Mouse (Mus musculus) CD4-positive naive resting alpha-beta T cell, adult 57 days (primary cell): ENCODE results near the gene Cry1. TPM values are rescaled to one million over a fixed set of nuclear protein-coding genes. Genes with fewer than 3 reads are reported as not detected.

Source experiments
- total RNA-seq: library from RNA; stranded (reverse); gene quantifications from one replicate; pipeline ENCODE4 v1.2.4, GENCODE M21; 2023

Gene Cry1
- total RNA-seq = 35.3 TPM

DNA sequence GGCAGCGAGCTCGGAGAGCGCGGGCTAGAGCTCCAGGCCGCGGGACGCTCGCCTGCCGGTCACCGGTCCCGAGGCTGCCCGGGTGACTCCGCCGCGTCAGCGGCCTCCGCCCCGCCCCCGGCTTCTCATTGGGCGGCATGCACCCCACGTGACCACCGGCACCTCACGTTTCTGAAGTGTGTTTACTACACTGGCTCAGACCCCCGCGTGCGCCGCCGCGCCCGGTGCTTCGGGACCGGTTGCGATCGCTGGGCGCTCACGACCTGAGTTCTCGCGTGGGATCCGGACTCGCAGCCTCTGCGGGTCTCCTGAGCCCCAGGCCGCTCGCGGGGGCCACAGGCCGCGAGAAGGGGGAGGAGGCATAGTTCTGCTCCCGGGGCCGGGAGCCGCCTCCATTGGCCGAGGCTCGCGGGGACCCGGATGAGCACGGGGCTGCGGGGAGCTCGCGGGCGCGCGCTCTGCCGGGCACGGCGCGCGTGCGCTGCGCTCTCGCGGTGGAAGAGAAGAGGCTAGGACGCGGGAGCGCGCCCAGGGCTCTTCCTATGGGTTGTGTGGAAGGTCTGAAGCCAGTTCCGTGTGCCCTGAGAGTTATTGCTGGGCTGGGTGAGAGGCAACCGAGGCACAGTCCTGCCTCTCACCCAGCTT is at the start of gene Cry1:
TSS of gene Cry1 (minus strand) at position 101 of the 645 bp plus-strand sequence.

DNA sequence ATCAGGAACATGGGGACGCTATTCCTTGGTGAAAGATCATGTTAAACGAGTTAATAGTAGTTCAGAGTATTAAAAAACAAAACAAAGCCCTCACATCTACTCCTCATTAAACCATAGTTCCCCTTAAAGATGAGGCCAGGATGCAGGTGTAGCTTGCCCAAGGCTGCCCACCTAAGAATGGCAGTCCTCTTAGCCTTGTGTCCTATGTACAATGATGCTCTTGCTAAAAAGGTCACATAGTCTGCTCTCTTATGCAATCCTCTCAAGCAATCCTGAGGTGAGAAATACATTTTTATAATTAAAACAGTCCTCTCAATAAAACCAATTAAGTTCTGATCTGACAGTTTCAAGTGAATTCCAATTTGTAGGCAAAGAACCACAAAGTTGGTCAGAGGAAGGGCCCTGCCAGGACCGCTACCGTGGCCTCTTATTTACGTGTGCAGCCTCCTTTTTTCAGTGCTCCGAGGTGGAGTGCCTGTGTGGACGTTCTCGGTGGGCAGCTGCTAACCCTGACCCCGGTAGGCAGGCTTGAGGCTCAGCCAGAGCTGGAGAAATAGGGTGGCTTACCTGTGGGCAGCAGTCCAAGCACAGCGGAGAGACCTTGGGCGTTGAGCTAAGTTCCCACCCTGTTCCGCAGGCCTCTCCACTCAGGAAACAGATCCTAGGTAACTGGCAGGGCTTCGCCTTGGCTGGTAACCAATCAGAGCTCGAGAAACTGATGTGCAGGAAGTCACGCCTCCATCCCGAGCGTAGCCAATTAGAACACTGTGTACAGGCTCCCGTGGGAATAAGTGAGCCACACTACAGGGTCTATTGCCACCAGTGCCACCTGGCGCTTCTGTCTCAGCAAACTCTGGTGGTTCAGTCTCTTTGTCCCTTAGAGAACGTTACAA is 57.2 kb downstream of the Cry1 start, which contains the start of gene Mterf2:
TSS of gene Mterf2 (minus strand) at position 633 of the 893 bp plus-strand sequence.

DNA sequence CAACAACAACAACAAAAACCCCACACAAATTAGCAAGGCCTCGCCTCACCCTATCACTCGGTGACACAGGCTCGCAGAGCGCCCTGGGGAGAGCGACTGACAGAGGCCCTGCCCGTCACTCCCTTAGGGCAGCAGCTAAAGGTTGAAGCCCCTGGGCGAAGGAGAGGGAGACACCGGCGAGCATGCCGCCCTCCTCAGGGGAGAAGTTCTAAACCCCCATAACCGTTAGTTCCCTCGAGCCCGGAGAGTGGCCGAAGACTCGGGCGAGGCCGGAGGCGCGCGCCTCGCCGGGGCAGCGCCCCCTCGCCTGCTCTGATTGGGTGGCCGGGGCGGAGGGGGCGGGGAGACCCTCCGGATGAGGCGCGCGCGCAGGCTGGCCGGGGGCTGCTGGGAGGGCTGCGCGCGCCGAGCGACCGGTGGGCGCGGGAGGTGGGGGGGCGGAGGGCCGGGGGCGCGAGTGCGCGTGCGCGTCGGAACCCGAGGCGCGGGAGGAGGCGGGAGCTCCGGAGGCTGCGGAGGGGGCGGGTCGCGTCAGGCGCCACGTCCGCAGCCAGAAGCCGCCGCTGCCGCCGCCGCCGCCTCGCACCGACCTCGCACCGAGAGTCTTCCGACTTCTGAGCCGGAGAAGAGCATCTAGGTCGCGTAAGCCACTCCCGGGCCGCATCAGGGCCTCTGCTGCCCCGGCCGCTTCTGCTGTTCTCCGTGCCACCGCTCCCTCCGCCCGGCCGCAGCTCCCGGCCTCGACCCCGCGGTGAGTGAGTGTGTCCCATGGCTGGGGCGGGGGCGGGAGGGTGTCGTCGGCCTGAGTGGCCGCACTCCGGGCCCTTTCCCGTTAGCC is 82.4 kb downstream of the Cry1 start, which contains the start of the genes Fhl4 and Tmem263:
TSS of gene Fhl4 (minus strand) at position 249 of the 838 bp plus-strand sequence.
TSS of gene Tmem263 (plus strand) at position 381 of the 838 bp plus-strand sequence.

Other genes with a start within 250 kb of the Cry1 start
- 0.21 TPM for gene Fhl4, start 82.6 kb downstream of the Cry1 start, total RNA-seq
- gene Tmem263, start 82.4 kb downstream of the Cry1 start, total RNA-seq = 9.1 TPM
- 7.7 TPM for gene Mterf2, start 57.0 kb downstream of the Cry1 start, total RNA-seq
- gene Btbd11, start 201.8 kb upstream of the Cry1 start, total RNA-seq = 64.0 TPM